Mouse (Mus musculus): ENCODE results near the gene Gimap4. TPM values are rescaled to one million over a fixed set of nuclear protein-coding genes. Genes with fewer than 3 reads are reported as not detected.
"Not testable (repeated sequence)": the region's sequence is repeated elsewhere in the genome, so short reads cannot be mapped to it uniquely, and the experiment has no call there.

Gene Gimap4
- polyA plus RNA-seq, 1 experiment, result 0.31 TPM

GRCm38 (mm10) chr6:48681472-48682090 is 2.8 kb upstream of the Gimap4 start:
- TF ChIP-seq POLR2A (IDR thresholded peaks at IDR 0.05; ENCODE audit: extremely low read depth, insufficient read depth, low read length), result no peak
- no peak for TF ChIP-seq CTCF (IDR thresholded peaks at IDR 0.05; ENCODE audit: extremely low read depth, insufficient read depth, low read length)
- Histone ChIP-seq H3K4me1 (ENCODE audit: control insufficient read depth, insufficient read depth, low read length) (peaks cover 1% of the 10 kb centered on the region; the same call in 1 of the 2 replicates), H3K4me3 (ENCODE audit: insufficient read depth, low read length) (no peak overlapping the region), H3K27ac (ENCODE audit: insufficient read depth, low read length) (no peak overlapping the region; the same call in 1 of the 2 replicates)

DNA sequence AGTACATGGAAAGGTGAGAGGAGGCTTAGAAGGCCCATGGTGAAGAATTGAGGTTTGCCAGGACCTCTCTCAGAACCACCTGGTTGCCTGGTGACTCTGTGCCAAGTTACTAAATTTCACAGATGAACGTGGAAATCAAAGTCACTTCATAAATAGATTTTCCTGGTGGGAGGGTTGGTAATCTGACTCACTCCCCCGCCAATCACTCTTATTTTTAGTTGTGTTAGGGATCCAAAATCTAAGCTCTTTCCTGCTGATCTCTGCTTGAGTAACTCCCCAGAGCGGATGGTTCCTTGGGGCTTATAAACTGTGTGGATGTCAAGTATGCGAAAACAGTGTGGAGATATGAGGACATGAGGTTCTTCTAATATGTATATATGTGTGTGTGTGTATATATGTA is 2.1 kb upstream of the Gimap4 start:
- no peak overlapping the region for H3K4me3 ChIP-seq (ENCODE audit: insufficient read depth, low read length)
- TF ChIP-seq CTCF (IDR thresholded peaks at IDR 0.05; ENCODE audit: extremely low read depth, insufficient read depth, low read length) (no peak), POLR2A (IDR thresholded peaks at IDR 0.05; ENCODE audit: extremely low read depth, insufficient read depth, low read length) (no peak)
- peaks cover 1% of the 10 kb centered on the region; the same call in 1 of the 2 replicates for H3K4me1 ChIP-seq (ENCODE audit: control insufficient read depth, insufficient read depth, low read length)
- H3K27ac ChIP-seq (ENCODE audit: insufficient read depth, low read length), result no peak overlapping the region

DNA sequence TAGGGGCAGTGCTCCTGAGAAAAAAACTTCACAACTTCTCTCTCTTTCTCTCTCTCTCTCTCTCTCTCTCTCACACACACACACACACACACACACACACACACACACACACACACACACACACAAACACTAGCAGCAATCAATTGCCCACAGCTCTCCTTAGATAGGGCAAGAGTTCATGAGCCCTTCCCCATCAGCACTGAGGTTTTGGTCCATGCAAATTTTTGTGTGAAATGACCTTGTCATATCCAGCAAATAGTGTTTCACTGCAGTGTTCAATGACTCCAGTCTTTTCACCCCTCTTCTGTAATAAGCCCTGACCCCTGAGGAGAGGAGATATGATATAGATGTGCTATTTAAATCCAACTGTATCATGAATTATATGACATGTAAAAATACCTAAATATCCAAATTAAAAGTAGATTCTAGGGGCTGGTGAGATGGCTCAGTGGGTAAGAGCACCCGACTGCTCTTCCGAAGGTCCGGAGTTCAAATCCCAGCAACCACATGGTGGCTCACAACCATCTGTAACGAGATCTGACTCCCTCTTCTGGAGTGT is 1.0 kb upstream of the Gimap4 start:
- not testable (repeated sequence) for H3K27ac ChIP-seq (ENCODE audit: insufficient read depth, low read length); H3K4me1 ChIP-seq (ENCODE audit: control insufficient read depth, insufficient read depth, low read length); H3K4me3 ChIP-seq (ENCODE audit: insufficient read depth, low read length)

GRCm38 (mm10) chr6:48684806-48685205 is 457 bp downstream of the Gimap4 start:
- Histone ChIP-seq H3K27ac (ENCODE audit: insufficient read depth, low read length) (no peak overlapping the region), H3K4me1 (ENCODE audit: control insufficient read depth, insufficient read depth, low read length) (peaks cover 1% of the 10 kb centered on the region; the same call in 1 of the 2 replicates), H3K4me3 (ENCODE audit: insufficient read depth, low read length) (no peak overlapping the region)
- TF ChIP-seq POLR2A (IDR thresholded peaks at IDR 0.05; ENCODE audit: extremely low read depth, insufficient read depth, low read length) (no peak), CTCF (IDR thresholded peaks at IDR 0.05; ENCODE audit: extremely low read depth, insufficient read depth, low read length) (no peak)

DNA sequence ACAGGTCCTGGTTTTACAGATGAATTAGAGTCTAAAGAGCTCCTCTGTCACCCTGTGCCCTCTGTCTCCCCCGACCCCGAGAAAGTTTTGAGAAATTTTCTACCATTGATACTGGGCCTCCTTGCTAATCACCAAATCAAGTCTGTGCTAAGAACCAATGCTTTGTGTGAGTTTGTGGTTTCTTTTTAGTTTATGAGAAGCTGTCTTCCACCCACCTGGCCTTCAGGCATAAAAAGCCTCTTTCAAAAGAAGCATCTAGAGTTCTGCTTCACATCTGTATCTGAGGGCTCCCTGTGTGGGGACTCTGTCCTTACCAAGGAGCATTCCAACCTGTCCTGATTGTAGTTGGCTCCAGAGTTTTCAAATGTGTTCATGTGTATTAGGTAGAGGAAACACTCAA is 902 bp downstream of the Gimap4 start:
- TF ChIP-seq POLR2A (IDR thresholded peaks at IDR 0.05; ENCODE audit: extremely low read depth, insufficient read depth, low read length), result no peak
- TF ChIP-seq CTCF (IDR thresholded peaks at IDR 0.05; ENCODE audit: extremely low read depth, insufficient read depth, low read length), result no peak
- no peak overlapping the region for H3K4me3 ChIP-seq (ENCODE audit: insufficient read depth, low read length)
- H3K4me1 ChIP-seq (ENCODE audit: control insufficient read depth, insufficient read depth, low read length), result peaks cover 1% of the 10 kb centered on the region; the same call in 1 of the 2 replicates
- no peak overlapping the region for H3K27ac ChIP-seq (ENCODE audit: insufficient read depth, low read length)

DNA sequence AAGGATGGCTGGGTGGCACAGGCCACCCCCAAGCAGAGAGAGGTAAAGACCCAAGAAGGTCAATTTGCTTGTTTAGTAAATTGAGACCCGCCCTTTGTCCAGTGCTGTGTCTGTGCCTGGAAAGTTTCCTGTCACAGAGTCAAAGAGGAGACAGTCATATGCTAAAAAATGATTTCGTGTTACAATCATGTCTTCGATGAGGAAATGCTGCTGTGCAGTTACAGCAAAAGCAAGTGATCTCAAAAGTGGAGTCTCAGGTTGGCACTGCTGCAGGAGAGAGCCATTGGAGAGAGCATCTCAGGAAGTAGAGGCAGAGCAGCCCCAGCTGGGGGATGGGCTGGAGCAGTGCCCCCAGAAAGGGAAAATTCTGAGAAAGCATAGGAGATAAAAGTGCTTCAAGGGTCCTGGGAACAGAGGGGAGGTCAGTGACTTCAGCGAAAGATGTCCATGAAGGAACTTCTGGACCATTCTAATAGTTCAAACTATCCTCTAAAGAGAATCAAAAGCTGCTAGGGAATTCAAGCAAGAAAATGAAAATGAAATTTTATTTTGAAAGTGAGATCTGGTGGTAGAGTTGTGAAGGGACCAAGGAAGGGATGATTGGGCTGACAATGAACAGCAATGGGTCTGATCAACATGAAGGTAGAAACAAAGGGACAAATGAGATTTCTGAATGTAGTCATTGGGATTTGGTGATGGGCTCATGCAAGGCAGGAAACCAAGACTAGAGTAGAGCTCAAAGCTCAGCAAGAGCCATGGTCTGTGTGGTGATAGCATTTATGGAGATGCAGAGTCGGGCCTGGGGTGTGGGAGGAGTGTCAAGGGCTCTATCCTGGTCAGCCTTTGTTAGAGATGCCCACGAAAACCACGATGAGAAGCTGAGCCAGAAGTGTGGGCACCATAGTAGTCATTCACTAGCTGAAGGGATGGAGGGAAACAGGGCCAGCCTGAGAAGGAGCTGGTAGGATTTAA is 1.6 kb downstream of the Gimap4 start:
- TF ChIP-seq POLR2A (IDR thresholded peaks at IDR 0.05; ENCODE audit: extremely low read depth, insufficient read depth, low read length), result no peak
- no peak for TF ChIP-seq CTCF (IDR thresholded peaks at IDR 0.05; ENCODE audit: extremely low read depth, insufficient read depth, low read length)
- Histone ChIP-seq H3K4me1 (ENCODE audit: control insufficient read depth, insufficient read depth, low read length) (peaks cover 1% of the 10 kb centered on the region; the same call in 1 of the 2 replicates), H3K4me3 (ENCODE audit: insufficient read depth, low read length) (no peak overlapping the region), H3K27ac (ENCODE audit: insufficient read depth, low read length) (no peak overlapping the region)

DNA sequence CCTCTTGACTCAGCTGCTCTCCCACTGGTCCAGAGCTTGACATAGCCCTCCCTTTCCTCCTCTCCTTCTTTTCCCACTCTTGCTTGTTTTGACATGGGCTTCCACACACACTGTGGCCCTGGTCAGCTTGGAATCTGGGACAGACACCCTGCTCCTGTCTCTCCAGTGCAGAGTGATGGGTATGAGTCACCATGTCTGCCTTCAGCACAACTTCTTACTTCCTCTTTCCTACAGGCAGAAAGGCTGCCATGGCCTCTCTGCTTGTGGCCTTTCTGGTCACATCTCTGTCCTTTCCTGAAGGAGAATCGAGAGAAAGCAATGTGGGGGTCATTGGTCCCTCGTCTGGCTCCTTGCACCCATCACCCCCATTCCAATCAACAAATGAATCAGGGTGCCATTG is 2.7 kb downstream of the Gimap4 start:
- H3K4me1 ChIP-seq (ENCODE audit: control insufficient read depth, insufficient read depth, low read length), result peaks cover under 1% of the 10 kb centered on the region; the same call in 1 of the 2 replicates
- TF ChIP-seq POLR2A (IDR thresholded peaks at IDR 0.05; ENCODE audit: extremely low read depth, insufficient read depth, low read length) (no peak), CTCF (IDR thresholded peaks at IDR 0.05; ENCODE audit: extremely low read depth, insufficient read depth, low read length) (no peak)
- H3K27ac ChIP-seq (ENCODE audit: insufficient read depth, low read length), result no peak overlapping the region
- no peak overlapping the region for H3K4me3 ChIP-seq (ENCODE audit: insufficient read depth, low read length)

GRCm38 (mm10) chr6:48689320-48689719 is 5.0 kb downstream of the Gimap4 start:
- Histone ChIP-seq H3K27ac (ENCODE audit: insufficient read depth, low read length) (no peak overlapping the region), H3K4me1 (ENCODE audit: control insufficient read depth, insufficient read depth, low read length) (no peaks in the 10 kb centered on the region), H3K4me3 (ENCODE audit: insufficient read depth, low read length) (no peak overlapping the region)
- TF ChIP-seq CTCF (IDR thresholded peaks at IDR 0.05; ENCODE audit: extremely low read depth, insufficient read depth, low read length) (no peak), POLR2A (IDR thresholded peaks at IDR 0.05; ENCODE audit: extremely low read depth, insufficient read depth, low read length) (no peak)

GRCm38 (mm10) chr6:48692962-48693361 is 8.6 kb downstream of the Gimap4 start:
- TF ChIP-seq CTCF (IDR thresholded peaks at IDR 0.05; ENCODE audit: extremely low read depth, insufficient read depth, low read length) (no peak), POLR2A (IDR thresholded peaks at IDR 0.05; ENCODE audit: extremely low read depth, insufficient read depth, low read length) (no peak)
- no peak overlapping the region for H3K27ac ChIP-seq (ENCODE audit: insufficient read depth, low read length)
- no peak overlapping the region for H3K4me3 ChIP-seq (ENCODE audit: insufficient read depth, low read length)
- H3K4me1 ChIP-seq (ENCODE audit: control insufficient read depth, insufficient read depth, low read length), result no peaks in the 10 kb centered on the region
